Mouse (Mus musculus): ENCODE results near the gene Spata31d1a. TPM values are rescaled to one million over a fixed set of nuclear protein-coding genes. Genes with fewer than 3 reads are reported as not detected.

Gene Spata31d1a
- polyA plus RNA-seq, 1 experiment from 2014 or later = 0.41 TPM

DNA sequence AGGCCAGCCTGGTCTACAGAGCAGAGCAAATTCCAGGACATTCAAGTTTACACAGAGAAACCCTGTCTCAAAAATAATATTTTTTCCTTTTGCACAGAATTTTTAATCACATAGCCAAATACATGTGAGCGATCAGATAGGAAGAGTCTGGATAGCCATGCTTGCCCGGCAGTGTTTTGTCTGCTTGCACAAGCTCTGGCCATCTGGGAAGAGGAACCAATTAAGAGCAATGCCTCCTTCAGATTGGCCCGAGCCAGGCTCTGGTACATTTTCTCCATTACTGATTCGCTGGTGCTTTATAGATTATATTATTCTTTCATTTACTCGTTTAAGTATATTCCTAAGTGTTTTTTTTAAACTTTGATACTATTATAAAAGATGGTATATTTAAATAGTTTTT is 42.4 kb downstream of the Spata31d1a start:
- DNase-seq (ENCODE audit: low spot score) = no peak
- ATAC-seq = no peak
- H3K9me3 ChIP-seq (ENCODE audit: low read length) = no peaks in the 10 kb centered on the region
- H3K4me2 ChIP-seq (replicated peaks; ENCODE audit: low read depth, low read length) = no peak overlapping the region
- no peak overlapping the region for H3K9ac ChIP-seq (replicated peaks; ENCODE audit: low read depth)
- 81% methylated on average over 5 of the region's 5 CpGs for WGBS
- H3K27me3 ChIP-seq (replicated peaks; ENCODE audit: insufficient read depth, low read length) = no peaks in the 10 kb centered on the region
- no peaks in the 10 kb centered on the region; the same call in 1 of the 2 replicates for H3K4me1 ChIP-seq (ENCODE audit: insufficient read depth, low read depth, low read length)
- no peak for TF ChIP-seq CTCF (IDR thresholded peaks at IDR 0.05)
- TF ChIP-seq EP300 (IDR thresholded peaks at IDR 0.05) = no peak
- peaks cover 6% of the 10 kb centered on the region; the same call in 1 of the 2 replicates for H3K36me3 ChIP-seq (ENCODE audit: insufficient read depth, low read length)
- H3K27ac ChIP-seq (ENCODE audit: low read length) = no peak overlapping the region
- H3K4me3 ChIP-seq (ENCODE audit: low read depth, low read length) = no peak overlapping the region

GRCm38 (mm10) chr13:59663939-59664712 is 46.0 kb downstream of the Spata31d1a start:
- H3K9ac ChIP-seq (replicated peaks; ENCODE audit: low read depth) = no peak overlapping the region
- peak overlapping the region; percentile 9; the same call in 1 of the 2 replicates for H3K27ac ChIP-seq (ENCODE audit: low read length)
- no peaks in the 10 kb centered on the region for H3K9me3 ChIP-seq (ENCODE audit: low read length)
- 88% methylated on average over 19 of the region's 19 CpGs for WGBS
- H3K4me1 ChIP-seq (ENCODE audit: insufficient read depth, low read depth, low read length) = no peaks in the 10 kb centered on the region; the same call in 1 of the 2 replicates
- TF ChIP-seq EP300 (IDR thresholded peaks at IDR 0.05) (no peak), CTCF (IDR thresholded peaks at IDR 0.05) (no peak)
- H3K4me3 ChIP-seq (ENCODE audit: low read depth, low read length) = no peak overlapping the region
- H3K4me2 ChIP-seq (replicated peaks; ENCODE audit: low read depth, low read length) = no peak overlapping the region
- ATAC-seq (no peak), DNase-seq (ENCODE audit: low spot score) (no peak)
- peaks cover 6% of the 10 kb centered on the region; the same call in 1 of the 2 replicates for H3K36me3 ChIP-seq (ENCODE audit: insufficient read depth, low read length)
- no peaks in the 10 kb centered on the region for H3K27me3 ChIP-seq (replicated peaks; ENCODE audit: insufficient read depth, low read length)

DNA sequence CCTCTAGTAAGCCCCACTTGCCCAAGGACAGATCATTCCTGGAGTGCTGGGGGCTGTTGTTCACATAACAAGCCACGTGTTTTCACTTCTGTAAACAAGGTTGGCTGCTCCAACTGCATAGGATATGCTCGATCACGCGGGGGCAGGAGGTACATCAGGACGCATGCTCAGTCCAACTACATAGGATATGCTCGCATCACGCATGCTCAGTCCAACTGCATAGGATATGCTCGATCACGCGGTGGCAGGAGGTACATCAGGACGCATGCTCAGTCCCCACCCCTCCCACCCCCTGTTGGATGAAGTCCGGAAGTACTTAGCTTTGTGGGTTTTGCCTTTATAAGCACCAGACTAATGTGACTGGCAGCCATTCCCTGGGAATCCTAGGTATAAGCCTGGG is 48.2 kb downstream of the Spata31d1a start:
- DNase-seq (ENCODE audit: low spot score) (no peak), ATAC-seq (no peak)
- no peaks in the 10 kb centered on the region for H3K27me3 ChIP-seq (replicated peaks; ENCODE audit: insufficient read depth, low read length)
- H3K4me2 ChIP-seq (replicated peaks; ENCODE audit: low read depth, low read length) = no peak overlapping the region
- H3K4me1 ChIP-seq (ENCODE audit: insufficient read depth, low read depth, low read length) = no peaks in the 10 kb centered on the region
- no peak for TF ChIP-seq EP300 (IDR thresholded peaks at IDR 0.05)
- TF ChIP-seq CTCF (IDR thresholded peaks at IDR 0.05) = no peak
- H3K9ac ChIP-seq (replicated peaks; ENCODE audit: low read depth) = no peak overlapping the region
- H3K36me3 ChIP-seq (ENCODE audit: insufficient read depth, low read length) = peaks cover 6% of the 10 kb centered on the region; the same call in 1 of the 2 replicates
- no peak overlapping the region for H3K27ac ChIP-seq (ENCODE audit: low read length)
- H3K9me3 ChIP-seq (ENCODE audit: low read length) = no peaks in the 10 kb centered on the region
- 92% methylated on average over 12 of the region's 12 CpGs for WGBS
- H3K4me3 ChIP-seq (ENCODE audit: low read depth, low read length) = no peak overlapping the region

- no peak for TF ChIP-seq CTCF (IDR thresholded peaks at IDR 0.05)
- no peak for TF ChIP-seq EP300 (IDR thresholded peaks at IDR 0.05)
- H3K4me2 ChIP-seq (replicated peaks; ENCODE audit: low read depth, low read length) = no peak overlapping the region
- H3K36me3 ChIP-seq (ENCODE audit: insufficient read depth, low read length) = peaks cover 6% of the 10 kb centered on the region; the same call in 1 of the 2 replicates
- no peaks in the 10 kb centered on the region for H3K9me3 ChIP-seq (ENCODE audit: low read length)
- H3K9ac ChIP-seq (replicated peaks; ENCODE audit: low read depth) = no peak overlapping the region
- H3K4me3 ChIP-seq (ENCODE audit: low read depth, low read length) = no peak overlapping the region
- DNase-seq (ENCODE audit: low spot score) (peak; percentile 39), ATAC-seq (peak; percentile 18; the same call in 1 of the 2 replicates)
- WGBS = 69% methylated on average over 8 of the region's 8 CpGs
- no peaks in the 10 kb centered on the region for H3K27me3 ChIP-seq (replicated peaks; ENCODE audit: insufficient read depth, low read length)
- peaks cover 4% of the 10 kb centered on the region; the same call in 1 of the 2 replicates for H3K4me1 ChIP-seq (ENCODE audit: insufficient read depth, low read depth, low read length)
- no peak overlapping the region for H3K27ac ChIP-seq (ENCODE audit: low read length)
These were observed 48.7 kb downstream of the Spata31d1a start for GRCm38 (mm10) chr13:59661387-59661786.

DNA sequence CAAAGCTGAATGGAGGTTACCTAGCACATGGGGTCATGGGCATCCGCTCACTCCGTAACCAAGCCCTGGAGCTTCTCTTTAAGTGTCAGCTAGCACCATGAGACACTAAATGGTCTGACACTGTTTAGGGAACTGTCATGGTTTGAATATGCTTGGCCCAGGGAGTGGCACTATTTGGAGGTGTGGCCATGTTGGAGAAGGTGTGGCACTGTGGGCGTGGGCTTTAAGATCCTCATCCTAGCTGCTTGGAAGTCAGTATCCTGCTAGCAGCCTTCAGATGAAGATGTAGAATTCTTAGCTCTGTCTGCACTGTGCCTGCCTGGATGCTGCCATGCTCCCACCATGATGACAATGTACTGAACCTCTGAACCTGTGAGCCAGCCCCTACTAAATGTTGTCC is 49.8 kb downstream of the Spata31d1a start:
- Histone ChIP-seq H3K4me3 (ENCODE audit: low read depth, low read length) (no peak overlapping the region), H3K9ac (replicated peaks; ENCODE audit: low read depth) (no peak overlapping the region), H3K27ac (ENCODE audit: low read length) (no peak overlapping the region), H3K27me3 (replicated peaks; ENCODE audit: insufficient read depth, low read length) (no peaks in the 10 kb centered on the region), H3K4me2 (replicated peaks; ENCODE audit: low read depth, low read length) (no peak overlapping the region), H3K9me3 (ENCODE audit: low read length) (no peaks in the 10 kb centered on the region), H3K4me1 (ENCODE audit: insufficient read depth, low read depth, low read length) (peaks cover 4% of the 10 kb centered on the region; the same call in 1 of the 2 replicates), H3K36me3 (ENCODE audit: insufficient read depth, low read length) (0 out of 2 replicates have a peak, but pooled peaks cover 6% of the 10 kb centered on the region)
- 95% methylated on average over 3 of the region's 3 CpGs for WGBS
- DNase-seq (ENCODE audit: low spot score) = no peak
- ATAC-seq = no peak
- TF ChIP-seq CTCF (IDR thresholded peaks at IDR 0.05) = no peak
- no peak for TF ChIP-seq EP300 (IDR thresholded peaks at IDR 0.05)

GRCm38 (mm10) chr13:59657781-59658180 is 52.3 kb downstream of the Spata31d1a start:
- no peak for ATAC-seq
- Histone ChIP-seq H3K4me1 (ENCODE audit: insufficient read depth, low read depth, low read length) (peaks cover 7% of the 10 kb centered on the region; the same call in 1 of the 2 replicates), H3K4me3 (ENCODE audit: low read depth, low read length) (no peak overlapping the region), H3K27me3 (replicated peaks; ENCODE audit: insufficient read depth, low read length) (no peaks in the 10 kb centered on the region), H3K4me2 (replicated peaks; ENCODE audit: low read depth, low read length) (no peak overlapping the region), H3K27ac (ENCODE audit: low read length) (no peak overlapping the region), H3K36me3 (ENCODE audit: insufficient read depth, low read length) (no peaks in the 10 kb centered on the region), H3K9ac (replicated peaks; ENCODE audit: low read depth) (no peak overlapping the region), H3K9me3 (ENCODE audit: low read length) (no peaks in the 10 kb centered on the region)
- TF ChIP-seq CTCF (IDR thresholded peaks at IDR 0.05) (no peak), EP300 (IDR thresholded peaks at IDR 0.05) (no peak)
- DNase-seq (ENCODE audit: low spot score) = no peak
- 82% methylated on average over 5 of the region's 5 CpGs for WGBS
